Mouse (Mus musculus) urinary bladder, postnatal 36 days (tissue): Measurements from ENCODE around the gene Olfr1425.
"Not testable (repeated sequence)": the region's sequence is repeated elsewhere in the genome, so short reads cannot be mapped to it uniquely, and the experiment has no call there.

Source experiments
- DNase-seq, 2 experiments: peaks; one replicate each; pipeline ENCODE4 v3.0.0; 2022; ENCODE audit warnings: low spot score in 2 of 2, mixed read lengths in 1 of 2

Olfr1425 gene

GRCm38 (mm10) chr19:12077631-12078030 is at the start of gene Olfr1425:
Olfr1425 (minus strand) TSS chr19:12077731.
- not testable (repeated sequence) for DNase-seq

- no peak for DNase-seq
Measured at GRCm38 (mm10) chr19:12123103-12123502, 45.6 kb upstream of the Olfr1425 start, which contains the start of gene Olfr76. Olfr76 (minus strand) TSS chr19:12123203.

GRCm38 (mm10) chr19:12116464-12116863 is 38.9 kb upstream of the Olfr1425 start:
- no peak for DNase-seq

DNA sequence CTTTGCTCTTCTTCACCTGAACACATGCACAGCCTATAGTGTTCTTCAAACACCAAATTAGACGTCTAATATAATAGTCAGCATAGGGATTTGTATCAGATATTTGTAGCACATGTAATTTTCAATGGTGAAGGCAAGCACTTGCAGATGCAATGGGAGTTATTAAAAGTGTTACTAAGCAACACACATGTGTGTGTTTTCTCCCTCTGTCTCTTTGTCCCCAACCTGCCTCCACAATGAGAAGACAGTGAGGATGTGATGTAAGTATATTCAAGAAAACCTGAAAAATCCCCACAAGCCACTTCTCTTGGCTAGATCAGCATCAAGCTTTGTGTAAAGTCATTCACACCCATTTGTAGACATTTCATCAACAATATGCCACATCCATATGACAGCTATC is 38.3 kb upstream of the Olfr1425 start, which contains the start of gene Olfr1428:
Gene Olfr1428 (minus strand): TSS at position 101 of the 400 bp plus-strand sequence.
- DNase-seq = no peak

GRCm38 (mm10) chr19:12113807-12114206 is 36.3 kb upstream of the Olfr1425 start:
- no peak for DNase-seq

- no peak for DNase-seq
Measured at GRCm38 (mm10) chr19:12104541-12104940, 27.0 kb upstream of the Olfr1425 start.

DNA sequence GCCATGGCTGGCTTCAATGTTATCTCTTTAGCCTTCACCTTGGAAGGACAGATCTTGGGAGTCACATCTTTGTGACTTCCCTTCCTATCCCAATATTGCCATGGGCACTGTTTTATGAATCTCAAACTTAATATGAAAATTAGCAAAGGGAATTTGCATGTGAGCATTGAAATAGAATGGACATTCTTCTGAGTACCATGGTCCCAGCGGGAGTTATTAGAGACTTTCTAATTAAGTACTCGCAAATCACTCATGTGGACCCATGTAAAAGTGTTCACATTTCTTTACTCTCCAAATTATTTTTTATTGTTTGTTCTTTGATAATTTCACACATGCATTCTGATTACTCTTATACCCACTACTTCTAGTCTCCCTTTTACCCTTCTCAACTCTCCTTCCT is 25.7 kb upstream of the Olfr1425 start, which contains the start of gene Olfr1427:
Gene Olfr1427 (minus strand): TSS at position 101 of the 400 bp plus-strand sequence.
- DNase-seq = no peak

DNA sequence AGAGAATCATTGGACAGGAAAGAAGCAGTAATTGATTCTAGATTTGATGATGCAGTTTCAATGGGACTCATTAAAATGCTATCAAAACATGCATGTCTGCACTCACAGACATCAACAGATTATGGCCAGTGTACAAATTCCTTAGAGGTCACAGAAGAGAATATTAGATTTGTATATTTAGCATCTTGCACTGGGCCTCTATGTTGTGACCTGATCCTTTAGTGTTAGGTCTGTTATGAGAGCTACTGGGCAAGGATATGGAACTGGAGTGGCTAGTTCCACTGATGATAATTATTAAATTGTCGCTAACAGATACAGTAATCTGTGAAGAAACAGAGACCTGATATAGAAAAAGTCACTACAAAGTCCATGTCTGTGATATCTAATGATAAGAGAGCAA is 14.4 kb upstream of the Olfr1425 start, which contains the start of gene Olfr1426:
Gene Olfr1426 (minus strand): TSS at position 101 of the 400 bp plus-strand sequence.
- DNase-seq = no peak

DNA sequence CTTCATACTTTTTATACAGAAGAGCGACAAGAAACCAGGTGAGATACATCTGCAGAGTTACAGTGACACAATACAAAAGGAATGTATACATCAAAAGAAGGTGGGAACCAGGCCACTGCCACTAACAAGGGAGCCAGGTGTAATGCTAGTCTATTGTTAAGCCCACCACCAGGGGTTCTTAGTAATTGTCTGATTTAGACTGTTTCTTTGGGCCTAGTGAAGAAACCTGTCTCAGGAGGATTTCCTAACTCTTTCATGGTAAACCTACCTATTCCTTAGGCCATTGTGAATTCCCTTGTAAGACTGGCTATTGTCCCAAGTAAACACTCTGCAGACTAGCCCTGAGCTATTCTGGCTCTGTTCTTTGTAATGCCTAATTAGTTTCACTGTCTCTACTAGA is 8.0 kb downstream of the Olfr1425 start:
- not testable (repeated sequence) for DNase-seq

DNA sequence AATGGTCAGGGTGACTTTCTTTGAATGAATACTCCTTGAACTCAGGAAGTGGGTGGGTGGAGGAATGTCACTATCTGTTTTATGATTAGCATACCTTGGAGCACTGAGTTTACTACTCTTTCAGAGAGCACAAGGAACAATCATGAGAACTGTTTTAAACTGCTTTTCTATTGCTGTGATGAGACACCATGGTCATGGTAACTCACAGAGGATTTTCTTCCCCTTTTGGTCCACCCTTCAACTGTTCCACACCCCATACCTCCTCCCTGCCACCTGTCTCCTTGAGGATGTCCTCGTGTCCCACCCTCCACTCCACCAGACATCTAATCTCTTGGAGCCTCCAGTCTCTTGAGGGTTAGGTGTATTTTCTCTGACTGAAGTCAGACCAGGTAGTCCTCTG is 9.7 kb downstream of the Olfr1425 start:
- not testable (repeated sequence) for DNase-seq

DNA sequence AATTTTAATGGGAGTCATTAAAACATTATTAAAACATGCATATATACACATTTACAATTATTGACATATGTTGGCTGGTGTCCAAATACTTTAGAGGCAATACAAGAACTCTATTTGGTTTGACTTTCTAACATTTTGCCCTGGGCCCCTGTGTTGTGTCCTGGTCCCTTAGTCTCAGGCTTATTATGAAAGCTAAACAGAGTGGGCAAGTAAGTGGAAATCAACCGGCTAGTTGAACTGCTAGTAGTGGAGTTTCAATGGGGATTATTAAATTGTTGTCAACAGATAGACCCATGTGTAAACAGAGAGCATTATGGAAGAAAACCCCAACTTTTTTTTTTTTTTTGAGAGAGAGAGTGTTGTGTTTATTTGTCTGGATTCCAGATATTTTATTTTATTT is 14.9 kb downstream of the Olfr1425 start, which contains the start of gene Olfr1424:
Gene Olfr1424 (minus strand): TSS at position 101 of the 400 bp plus-strand sequence.
- DNase-seq = not testable (repeated sequence)

GRCm38 (mm10) chr19:12043163-12043562 is 34.4 kb downstream of the Olfr1425 start:
- no peak for DNase-seq

- DNase-seq = no peak
Measured at GRCm38 (mm10) chr19:12041217-12041616, 36.3 kb downstream of the Olfr1425 start, which contains the start of gene Olfr1423. Olfr1423 (minus strand) TSS chr19:12041317.

DNA sequence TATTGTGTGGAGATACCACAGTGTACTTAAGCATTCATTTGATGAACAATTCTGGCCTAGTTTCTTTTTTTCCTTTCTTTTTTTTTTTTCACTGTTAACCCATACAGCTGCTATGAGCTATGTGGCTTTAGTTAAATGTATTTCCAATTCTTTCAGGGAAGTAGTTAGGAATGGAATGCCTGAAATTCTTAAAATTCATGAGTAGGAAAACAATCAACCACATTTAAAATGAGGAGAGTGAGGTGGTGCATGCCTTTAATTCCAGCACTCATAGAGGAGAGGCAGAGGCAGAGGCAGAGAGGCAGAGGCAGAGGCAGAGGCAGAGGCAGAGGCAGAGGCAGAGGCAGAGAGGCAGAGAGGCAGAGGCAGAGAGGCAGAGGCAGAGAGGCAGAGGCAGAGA is 39.8 kb downstream of the Olfr1425 start:
- DNase-seq = no peak

DNA sequence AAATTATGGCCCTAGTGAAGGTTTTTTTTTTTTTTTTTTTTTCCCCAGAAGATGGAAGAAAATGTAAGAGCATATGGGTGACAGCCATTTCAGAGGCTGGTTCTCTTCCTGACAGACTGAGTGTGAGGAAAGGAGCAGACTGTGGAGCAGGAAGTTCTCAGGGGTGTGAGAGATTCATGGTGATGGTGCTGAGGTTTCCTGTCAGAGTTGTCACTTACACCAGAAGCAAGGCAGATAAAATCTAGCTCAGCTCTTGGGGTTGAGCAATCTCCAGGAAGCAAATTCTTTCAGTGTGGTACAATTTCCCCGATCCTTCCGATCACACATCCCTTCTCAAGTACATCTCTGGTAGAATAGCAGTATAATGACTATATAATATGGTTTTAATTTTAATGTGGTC is 50.9 kb downstream of the Olfr1425 start:
- DNase-seq = no peak

DNA sequence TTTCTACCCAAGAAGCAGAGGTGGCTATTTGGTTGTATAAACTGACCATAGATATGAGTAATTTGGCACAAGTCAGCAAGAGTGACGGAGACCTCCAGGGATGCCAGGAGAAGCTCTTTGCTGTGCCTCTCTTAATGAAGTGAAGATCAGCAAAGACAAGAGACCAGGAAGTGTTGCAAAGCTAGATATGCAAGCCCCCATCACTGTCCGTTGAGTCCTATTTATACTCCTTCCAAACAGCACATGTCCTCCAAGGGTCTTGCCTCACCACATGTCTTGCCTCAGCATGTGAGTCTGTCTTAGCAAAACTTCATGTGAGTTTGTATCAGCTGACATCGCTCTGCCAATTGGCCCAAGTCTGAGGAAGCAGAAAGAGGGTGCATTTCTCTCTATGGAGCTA is 52.2 kb downstream of the Olfr1425 start:
- no peak for DNase-seq

GRCm38 (mm10) chr19:12024149-12024548 is 53.4 kb downstream of the Olfr1425 start:
- DNase-seq = no peak
